Mouse (Mus musculus) heart, embryonic 14.5 days (tissue): Measurements from ENCODE around the gene Aasdh. TPM values are rescaled to one million over a fixed set of nuclear protein-coding genes. Genes with fewer than 3 reads are reported as not detected.

ENCODE experiments used
- ATAC-seq: fragments of 200-750 bp; cut with Nextera tagmentation; 2 replicates; pipeline ENCODE4 v1.8.0; 2017; ENCODE audit warnings: low read depth, moderate TSS enrichment; ENCODE audit not compliant: insufficient number of reproducible peaks, insufficient read depth, low FRiP score
- H3K27ac ChIP-seq, 2 experiments: fragments of 200-500 bp in 1 of 2; fragments of 300-500 bp in 1 of 2; sonication (generic) in 1 of 2; replicated peaks in 1 of 2; 2 replicates each; pipeline ENCODE4 v1.5.1; 2012 to 2014; ENCODE audit warnings: low read depth in 2 of 2, low read length in 2 of 2, control low read depth in 1 of 2, mild to moderate bottlenecking in 1 of 2, mixed read lengths in 1 of 2; ENCODE audit not compliant: control insufficient read depth in 1 of 2, insufficient read depth in 1 of 2
- H3K27me3 ChIP-seq: fragments of 300-500 bp; sonication (generic); 2 replicates; pipeline ENCODE4 v1.6.1; 2014; ENCODE audit warnings: mild to moderate bottlenecking, low read length, control low read depth; ENCODE audit not compliant: control insufficient read depth, insufficient read depth
- H3K36me3 ChIP-seq: fragments of 300-500 bp; sonication (generic); 2 replicates; pipeline ENCODE4 v1.6.1; 2014; ENCODE audit warnings: mild to moderate bottlenecking, control low read depth, low read length, mixed read lengths; ENCODE audit not compliant: control insufficient read depth, insufficient read depth
- H3K4me1 ChIP-seq, 2 experiments: fragments of 200-500 bp in 1 of 2; fragments of 300-500 bp in 1 of 2; sonication (generic) in 1 of 2; 2 replicates each; pipeline ENCODE4 v1.6.1; 2012 to 2014; ENCODE audit warnings: low read length in 2 of 2, control low read depth in 1 of 2, mixed read lengths in 1 of 2; ENCODE audit not compliant: control insufficient read depth in 2 of 2, insufficient read depth in 2 of 2
- H3K4me2 ChIP-seq: fragments of 300-500 bp; sonication (generic); 2 replicates; pipeline ENCODE4 v1.6.1; 2014; ENCODE audit warnings: mild to moderate bottlenecking, low read length
- H3K4me3 ChIP-seq, 2 experiments: fragments of 200-500 bp in 1 of 2; fragments of 300-500 bp in 1 of 2; sonication (generic) in 1 of 2; 2 replicates each; pipeline ENCODE4 v1.5.1; 2012 to 2014; ENCODE audit warnings: low read length in 2 of 2, mild to moderate bottlenecking in 2 of 2, control low read depth in 1 of 2, low read depth in 1 of 2, moderate library complexity in 1 of 2; ENCODE audit not compliant: control insufficient read depth in 1 of 2, insufficient read depth in 1 of 2
- H3K9ac ChIP-seq: fragments of 300-500 bp; sonication (generic); 2 replicates; pipeline ENCODE4 v1.6.1; 2014; ENCODE audit warnings: mild to moderate bottlenecking, low read length
- H3K9me3 ChIP-seq: fragments of 300-500 bp; sonication (generic); 2 replicates; pipeline ENCODE4 v1.6.1; 2016; ENCODE audit warnings: low read length, control low read depth; ENCODE audit not compliant: control insufficient read depth
- WGBS: fragments of 180-500 bp; shearing (Covaris S2); extraction: QIAGEN DNeasy Blood & Tissue Kit; methylation state at CpG from one replicate; pipeline ENCODE4 v1.1.7; 2014; 5-methylcytosine and 5-hydroxymethylcytosine counted together
- polyA plus RNA-seq: library from polyadenylated mRNA; unstranded; fragments of >200 nt; fragmentation: Nextera tagmentation; extraction: Ambion mirVana; gene quantifications from 2 replicates; pipeline ENCODE4 v1.2.1, GENCODE M21; 2014

Gene Aasdh
- polyA plus RNA-seq, 1 experiment from 2014 or later = 19.1 TPM

DNA sequence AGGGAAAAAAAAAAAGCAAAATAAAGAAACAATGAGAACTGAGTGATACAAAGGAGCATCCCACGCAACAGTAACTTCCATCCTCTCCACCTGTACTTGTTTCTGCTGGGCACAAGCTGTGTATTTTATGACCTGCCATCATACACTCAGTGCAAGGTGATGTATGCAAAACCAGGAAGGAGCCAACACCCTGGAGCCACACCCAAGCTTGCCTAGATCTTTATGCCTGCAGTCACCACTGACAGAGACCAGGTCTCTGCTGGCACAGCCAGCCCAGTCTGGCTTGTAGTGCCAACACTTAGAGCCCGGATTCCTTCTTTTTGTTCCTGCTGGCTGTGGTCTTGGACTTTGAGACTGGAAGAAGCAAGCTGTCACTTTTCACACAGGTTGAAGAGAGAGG, 63.5 kb downstream of the Aasdh start:
- no peak for ATAC-seq
- H3K27ac ChIP-seq = no peak overlapping the region
- no peaks in the 10 kb centered on the region for H3K27me3 ChIP-seq
- H3K4me3 ChIP-seq = no peak overlapping the region
- no peak overlapping the region for H3K4me2 ChIP-seq
- H3K9ac ChIP-seq = no peak overlapping the region
- H3K36me3 ChIP-seq = no peaks in the 10 kb centered on the region
- H3K4me1 ChIP-seq = peaks cover 5 to 12% of the 10 kb centered on the region in 2 experiments; a peak in 3 of 4 replicates
- H3K9me3 ChIP-seq = no peaks in the 10 kb centered on the region
- 77% methylated on average over 2 of the region's 2 CpGs for WGBS

DNA sequence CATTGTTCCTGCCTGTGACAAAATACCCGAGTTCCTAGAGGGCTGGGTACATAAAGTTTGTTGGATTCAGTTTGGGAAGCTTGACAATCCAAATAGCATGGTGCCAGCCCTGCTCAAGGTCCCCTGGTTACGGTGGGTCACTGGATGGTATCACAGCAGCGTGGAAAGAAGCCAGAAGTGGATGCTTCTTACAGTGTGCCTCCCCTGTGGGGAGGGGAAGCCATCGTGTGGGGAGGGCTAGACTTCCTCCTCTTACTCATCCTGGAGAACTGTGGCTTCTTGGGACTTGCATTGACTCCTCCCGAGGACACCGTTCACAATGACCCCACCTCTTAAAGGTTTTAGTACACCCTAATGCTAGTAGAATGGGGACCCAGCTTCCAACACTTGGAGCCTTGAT, 65.5 kb downstream of the Aasdh start:
- no peak overlapping the region for H3K9ac ChIP-seq
- no peak overlapping the region for H3K27ac ChIP-seq
- 72% methylated on average over 6 of the region's 6 CpGs for WGBS
- peaks cover 5 to 9% of the 10 kb centered on the region in 2 experiments; a peak in 3 of 4 replicates for H3K4me1 ChIP-seq
- no peaks in the 10 kb centered on the region for H3K27me3 ChIP-seq
- H3K4me2 ChIP-seq = no peak overlapping the region
- no peak overlapping the region for H3K4me3 ChIP-seq
- no peaks in the 10 kb centered on the region for H3K36me3 ChIP-seq
- H3K9me3 ChIP-seq = no peaks in the 10 kb centered on the region
- ATAC-seq = no peak

DNA sequence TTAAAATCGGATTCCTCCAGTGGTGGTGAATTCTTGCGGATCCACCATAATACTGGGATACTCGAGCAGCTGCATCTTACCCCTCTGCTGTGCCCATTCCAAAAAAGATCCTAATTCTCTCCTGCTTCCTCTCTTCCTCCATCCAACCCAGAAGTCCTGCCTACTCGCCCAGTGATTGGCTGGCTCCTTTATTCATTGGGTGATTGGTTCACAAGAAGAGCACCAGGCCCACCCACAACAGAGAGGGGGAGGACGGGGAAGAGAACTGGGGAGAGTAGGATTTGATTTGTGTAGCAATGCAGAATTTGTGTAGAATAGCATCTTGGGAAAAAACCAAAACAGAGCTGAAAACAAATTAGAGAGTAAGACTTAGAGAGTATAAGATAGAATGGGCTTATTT, 68.3 kb downstream of the Aasdh start:
- H3K36me3 ChIP-seq = no peaks in the 10 kb centered on the region
- ATAC-seq = no peak
- H3K4me2 ChIP-seq = peak overlapping the region; percentile 37; the same call in 1 of the 2 replicates
- no peak overlapping the region for H3K9ac ChIP-seq
- no peaks in the 10 kb centered on the region for H3K4me1 ChIP-seq
- no peaks in the 10 kb centered on the region for H3K27me3 ChIP-seq
- no peak overlapping the region for H3K27ac ChIP-seq
- no peak overlapping the region for H3K4me3 ChIP-seq
- no peaks in the 10 kb centered on the region for H3K9me3 ChIP-seq
- WGBS = 53% methylated on average over 5 of the region's 5 CpGs

DNA sequence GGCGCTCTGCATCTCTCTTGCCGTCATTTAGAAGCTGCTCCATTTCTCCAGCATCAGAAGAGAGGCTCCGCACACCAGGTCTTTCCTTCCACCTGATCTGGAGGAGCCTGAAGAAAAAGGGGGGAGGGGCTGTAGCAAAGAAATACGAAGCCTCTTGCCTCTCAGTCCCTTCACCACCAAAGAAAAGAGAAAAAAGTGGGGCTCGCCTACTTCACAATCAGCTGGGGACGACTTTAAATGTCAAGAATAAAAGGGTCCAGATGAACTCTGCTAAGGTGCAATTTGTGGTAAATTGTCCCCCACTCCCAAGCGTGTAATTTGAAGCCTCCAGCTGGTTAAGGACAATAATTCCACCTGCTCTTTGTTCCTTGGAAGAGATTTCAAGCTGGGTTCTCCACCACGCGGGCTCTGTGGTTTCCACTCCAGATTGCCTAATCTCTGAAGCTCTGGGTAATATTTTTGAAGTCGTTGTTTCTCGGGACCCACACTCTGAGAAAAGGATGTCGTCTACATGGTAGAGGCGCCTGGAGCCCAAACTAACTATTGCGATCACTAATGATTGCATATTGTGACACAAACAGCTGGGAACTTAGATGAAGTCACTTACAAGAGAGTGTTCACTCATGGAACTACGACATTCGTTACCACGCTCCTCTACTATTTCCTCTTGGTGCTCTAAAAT, 72.6 kb downstream of the Aasdh start:
- Histone ChIP-seq H3K27ac (no peak overlapping the region), H3K9ac (no peak overlapping the region), H3K4me1 (no peaks in the 10 kb centered on the region), H3K36me3 (no peaks in the 10 kb centered on the region), H3K4me2 (no peak overlapping the region), H3K4me3 (no peak overlapping the region), H3K27me3 (no peaks in the 10 kb centered on the region), H3K9me3 (peaks cover 2% of the 10 kb centered on the region; the same call in 1 of the 2 replicates)
- ATAC-seq = no peak
- WGBS = 81% methylated on average over 17 of the region's 17 CpGs

DNA sequence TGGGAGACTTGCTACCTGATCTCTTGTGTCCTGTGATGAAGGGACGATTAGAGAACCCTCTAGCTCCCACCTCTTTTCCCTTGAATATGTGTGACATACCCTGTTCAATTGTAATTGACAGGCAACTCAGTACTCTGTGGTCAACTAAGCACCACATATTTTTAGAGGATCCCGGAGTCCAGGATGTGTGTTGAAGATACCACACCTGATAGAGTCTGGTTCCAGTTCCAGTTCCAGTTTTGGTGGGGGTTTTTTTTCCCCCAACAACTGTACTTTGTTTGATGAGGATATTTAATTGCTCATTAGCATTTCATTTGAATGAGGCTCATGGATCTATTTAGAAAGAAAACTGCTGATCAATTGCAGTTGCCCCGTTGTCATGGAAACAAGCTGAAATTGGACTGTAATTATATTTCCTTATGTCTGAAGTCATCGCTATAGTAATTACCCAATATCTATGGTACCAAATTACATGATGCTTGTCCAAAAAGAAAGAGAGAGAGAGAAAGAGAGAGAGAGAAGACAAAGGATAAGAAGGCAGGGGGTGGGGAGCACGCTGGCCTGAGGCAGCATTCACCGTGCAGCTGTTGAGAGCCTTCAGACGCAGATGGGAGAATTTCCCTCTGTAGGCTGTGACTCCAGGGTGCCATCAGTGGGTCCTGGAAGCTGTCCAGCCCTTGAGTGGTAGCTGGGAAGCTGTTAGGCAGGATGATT, 76.6 kb downstream of the Aasdh start:
- ATAC-seq = no peak
- WGBS = 79% methylated on average over 7 of the region's 7 CpGs
- H3K36me3 ChIP-seq = no peaks in the 10 kb centered on the region

More for the DNA sequence above, 76.6 kb downstream of the Aasdh start:
- Histone ChIP-seq H3K9ac (no peak overlapping the region), H3K4me3 (no peak overlapping the region), H3K4me1 (no peaks in the 10 kb centered on the region), H3K9me3 (peaks cover 2% of the 10 kb centered on the region; the same call in 1 of the 2 replicates), H3K27ac (no peak overlapping the region), H3K27me3 (no peaks in the 10 kb centered on the region), H3K4me2 (no peak overlapping the region)

Other genes starting within 250 kb of the Aasdh start
- 36.1 and 38.0 TPM in 2 replicates for gene C530008M17Rik, start 249.0 kb downstream of the Aasdh start, polyA plus RNA-seq
- gene Paics, start 45.8 kb upstream of the Aasdh start, polyA plus RNA-seq = 231 and 234 TPM in 2 replicates
- gene Ppat, start 46.1 kb upstream of the Aasdh start, polyA plus RNA-seq = 23.8 and 26.4 TPM in 2 replicates
- gene Srp72, start 69.2 kb upstream of the Aasdh start, polyA plus RNA-seq = 49.8 and 53.7 TPM in 2 replicates
- not detected in 2 replicates for gene Arl9, start 98.5 kb upstream of the Aasdh start, polyA plus RNA-seq
- not detected in 2 replicates for gene Thegl, start 110.5 kb upstream of the Aasdh start, polyA plus RNA-seq
- 30.1 and 34.0 TPM in 2 replicates for gene Hopx, start 209.6 kb upstream of the Aasdh start, polyA plus RNA-seq